Mouse (Mus musculus) lung, postnatal 0 days (tissue): Measurements from ENCODE around the gene Dab2ip. TPM values are rescaled to one million over a fixed set of nuclear protein-coding genes. Genes with fewer than 3 reads are reported as not detected.

Experiments used
- ATAC-seq: fragments of 200-750 bp; cut with Nextera tagmentation; 2 replicates; pipeline ENCODE4 v1.8.0; 2017; ENCODE audit warnings: moderate library complexity
- DNase-seq: peaks from one replicate; pipeline ENCODE4 v3.0.0-alpha.2; 2016; ENCODE audit warnings: low spot score
- H3K27ac ChIP-seq: fragments of 300-500 bp; sonication (generic); 2 replicates; pipeline ENCODE4 v1.5.1; 2014; ENCODE audit warnings: antibody characterized with exemption, mild to moderate bottlenecking, low read length, mixed read lengths
- H3K27me3 ChIP-seq: fragments of 300-500 bp; sonication (generic); replicated peaks from 2 replicates; pipeline ENCODE4 v1.6.1; 2014; ENCODE audit warnings: low read length, mixed read lengths; ENCODE audit not compliant: insufficient read depth
- H3K36me3 ChIP-seq: fragments of 300-500 bp; sonication (generic); 2 replicates; pipeline ENCODE4 v1.6.1; 2014; ENCODE audit warnings: low read length, mixed read lengths; ENCODE audit not compliant: insufficient read depth
- H3K4me1 ChIP-seq: fragments of 300-500 bp; sonication (generic); 2 replicates; pipeline ENCODE4 v1.6.1; 2014; ENCODE audit warnings: antibody characterized with exemption, low read depth, low read length, mixed read lengths; ENCODE audit not compliant: insufficient read depth
- H3K4me2 ChIP-seq: fragments of 300-500 bp; sonication (generic); replicated peaks from 2 replicates; pipeline ENCODE4 v1.6.1; 2014; ENCODE audit warnings: low read depth, mild to moderate bottlenecking, low read length, moderate library complexity, mixed read lengths
- H3K4me3 ChIP-seq: fragments of 300-500 bp; sonication (generic); 2 replicates; pipeline ENCODE4 v1.5.1; 2014; ENCODE audit warnings: low read depth, low read length
- H3K9ac ChIP-seq: fragments of 300-500 bp; sonication (generic); replicated peaks from 2 replicates; pipeline ENCODE4 v1.6.1; 2014; ENCODE audit warnings: low read depth, mild to moderate bottlenecking
- H3K9me3 ChIP-seq: fragments of 300-500 bp; sonication (generic); 2 replicates; pipeline ENCODE4 v1.6.1; 2016; ENCODE audit warnings: low read length, mixed read lengths
- CTCF ChIP-seq: IDR thresholded peaks from 2 replicates; pipeline ENCODE4 v1.5.1; 2016; ENCODE audit warnings: antibody characterized with exemption, mild to moderate bottlenecking
- EP300 ChIP-seq: IDR thresholded peaks from 2 replicates; pipeline ENCODE4 v1.6.1; 2016; ENCODE audit warnings: antibody characterized with exemption, mild to moderate bottlenecking, control low read depth
- WGBS: fragments of 180-500 bp; shearing (Covaris S2); extraction: QIAGEN DNeasy Blood & Tissue Kit; methylation state at CpG from one replicate; pipeline ENCODE4 v1.1.7; 2014; 5-methylcytosine and 5-hydroxymethylcytosine counted together
- polyA plus RNA-seq: library from polyadenylated mRNA; unstranded; fragments of >200 nt; fragmentation: Nextera tagmentation; extraction: Ambion mirVana; gene quantifications from 2 replicates; pipeline ENCODE4 v1.2.1, GENCODE M21; 2015

The Dab2ip gene
- polyA plus RNA-seq, 1 experiment from 2014 or later = 75.8 TPM

DNA sequence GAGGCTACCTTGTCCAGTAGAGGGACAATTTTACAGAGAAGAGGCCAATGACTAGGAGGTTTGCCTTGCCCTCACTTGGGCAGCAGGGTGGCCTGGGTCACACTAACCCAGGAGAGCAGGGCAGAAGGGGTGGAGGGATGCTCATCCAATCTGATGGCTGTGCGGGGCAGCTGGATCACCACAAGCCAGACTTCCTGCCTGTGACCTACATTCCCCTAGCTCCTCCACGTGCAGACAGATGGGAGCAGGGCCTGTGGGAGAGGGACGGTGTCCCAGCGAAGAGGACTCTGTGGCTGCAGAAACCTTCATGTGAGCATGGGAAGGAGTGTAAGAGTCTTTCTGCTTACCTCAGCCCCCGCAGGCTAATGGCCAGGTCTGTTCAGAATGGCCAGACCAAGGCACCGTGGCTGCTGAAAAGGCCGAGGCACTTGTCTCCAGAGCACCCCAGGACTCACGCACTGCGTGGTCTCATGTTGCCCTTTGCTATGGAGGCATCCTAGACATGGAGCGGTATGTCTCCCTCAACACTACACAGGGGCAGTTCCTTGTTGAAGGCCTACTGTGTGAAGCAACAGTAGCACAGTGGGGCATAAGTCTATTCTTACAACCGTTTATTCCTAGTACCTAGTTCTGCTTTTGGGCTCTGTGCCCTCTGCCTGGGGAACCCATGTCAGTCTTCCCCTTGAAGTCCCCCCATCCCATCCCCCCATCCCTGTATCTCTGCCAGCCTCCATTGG lies 9.1 kb downstream of the Dab2ip start:
- Histone ChIP-seq H3K4me1 (peaks cover 5% of the 10 kb centered on the region; the same call in 1 of the 2 replicates), H3K4me2 (no peak overlapping the region), H3K9me3 (no peaks in the 10 kb centered on the region), H3K27ac (no peak overlapping the region), H3K9ac (no peak overlapping the region), H3K27me3 (no peaks in the 10 kb centered on the region), H3K36me3 (no peaks in the 10 kb centered on the region), H3K4me3 (no peak overlapping the region)
- 75% methylated on average over 11 of the region's 11 CpGs for WGBS
- no peak for TF ChIP-seq EP300
- no peak for TF ChIP-seq CTCF
- DNase-seq = no peak
- no peak for ATAC-seq

- Histone ChIP-seq H3K36me3 (no peaks in the 10 kb centered on the region), H3K4me3 (no peak overlapping the region), H3K4me1 (peaks cover 5% of the 10 kb centered on the region; the same call in 1 of the 2 replicates), H3K4me2 (no peak overlapping the region), H3K27me3 (no peaks in the 10 kb centered on the region), H3K9me3 (no peaks in the 10 kb centered on the region), H3K27ac (no peak overlapping the region), H3K9ac (no peak overlapping the region)
- ATAC-seq (peak; percentile 28; the same call in 1 of the 2 replicates), DNase-seq (no peak)
- 64% methylated on average over 4 of the region's 4 CpGs for WGBS
- TF ChIP-seq EP300 = no peak
- no peak for TF ChIP-seq CTCF
Observed at GRCm38 (mm10) chr2:35567694-35568149, 9.7 kb downstream of the Dab2ip start.

- Histone ChIP-seq H3K9me3 (no peaks in the 10 kb centered on the region), H3K4me1 (peaks cover 5% of the 10 kb centered on the region; the same call in 1 of the 2 replicates), H3K4me2 (no peak overlapping the region), H3K36me3 (no peaks in the 10 kb centered on the region), H3K9ac (no peak overlapping the region), H3K4me3 (no peak overlapping the region), H3K27ac (no peak overlapping the region), H3K27me3 (no peaks in the 10 kb centered on the region)
- no peak for ATAC-seq
- no peak for DNase-seq
- TF ChIP-seq EP300 (no peak), CTCF (peak; percentile 3; the same call in 1 of the 2 replicates)
- 50% methylated on average over 4 of the region's 4 CpGs for WGBS
Observed at GRCm38 (mm10) chr2:35570743-35571142, 12.7 kb downstream of the Dab2ip start.

GRCm38 (mm10) chr2:35574643-35575042 lies 16.6 kb downstream of the Dab2ip start:
- TF ChIP-seq CTCF (no peak), EP300 (no peak)
- H3K4me2 ChIP-seq = no peak overlapping the region

DNA sequence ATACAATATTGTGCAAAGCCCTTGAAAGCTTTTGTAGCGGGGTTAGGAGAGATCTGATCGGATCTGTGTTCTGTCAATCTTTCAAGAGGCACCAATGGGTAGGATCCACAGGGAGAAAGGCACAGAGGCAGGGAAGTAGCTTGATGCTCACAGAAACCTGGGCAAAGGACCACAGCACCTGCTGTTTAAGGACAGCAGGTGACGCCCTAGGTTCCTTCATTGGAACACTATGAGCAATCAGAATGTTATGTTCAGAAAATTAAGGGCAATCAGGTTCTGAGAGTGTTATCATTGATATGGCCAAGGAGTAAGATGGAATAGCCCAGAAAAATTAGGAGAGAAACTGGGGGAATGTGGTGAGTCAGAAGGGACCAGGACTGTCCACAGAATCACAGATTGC lies 18.6 kb downstream of the Dab2ip start:
- Histone ChIP-seq H3K27ac (no peak overlapping the region), H3K36me3 (no peaks in the 10 kb centered on the region), H3K27me3 (no peaks in the 10 kb centered on the region; the same call in 1 of the 2 replicates), H3K4me1 (no peaks in the 10 kb centered on the region), H3K4me3 (no peak overlapping the region), H3K9ac (no peak overlapping the region), H3K9me3 (no peaks in the 10 kb centered on the region), H3K4me2 (no peak overlapping the region)
- WGBS = 78% methylated on average over 3 of the region's 3 CpGs
- DNase-seq (no peak), ATAC-seq (no peak)
- TF ChIP-seq CTCF = peak; percentile 42; the same call in 1 of the 2 replicates
- no peak for TF ChIP-seq EP300

More at GRCm38 (mm10) chr2:35574643-35575042, 16.6 kb downstream of the Dab2ip start:
- no peak overlapping the region for H3K9ac ChIP-seq
- DNase-seq = no peak
- no peak for ATAC-seq
- H3K4me1 ChIP-seq = no peaks in the 10 kb centered on the region
- WGBS = 16% methylated on average over 1 of the region's 1 CpGs
- H3K27ac ChIP-seq = no peak overlapping the region
- H3K4me3 ChIP-seq = no peak overlapping the region
- no peaks in the 10 kb centered on the region; the same call in 1 of the 2 replicates for H3K27me3 ChIP-seq
- no peaks in the 10 kb centered on the region for H3K36me3 ChIP-seq
- H3K9me3 ChIP-seq = no peaks in the 10 kb centered on the region

- DNase-seq (no peak), ATAC-seq (no peak)
- WGBS = 65% methylated on average over 4 of the region's 4 CpGs
- Histone ChIP-seq H3K4me2 (no peak overlapping the region), H3K27me3 (no peaks in the 10 kb centered on the region; the same call in 1 of the 2 replicates), H3K36me3 (no peaks in the 10 kb centered on the region), H3K9me3 (no peaks in the 10 kb centered on the region), H3K27ac (no peak overlapping the region), H3K4me3 (no peak overlapping the region), H3K9ac (no peak overlapping the region), H3K4me1 (no peaks in the 10 kb centered on the region; the same call in 1 of the 2 replicates)
- TF ChIP-seq EP300 (no peak), CTCF (no peak)
Observed at GRCm38 (mm10) chr2:35580111-35580510, 22.0 kb downstream of the Dab2ip start.
